Mouse (Mus musculus): Measurements from ENCODE around the gene Mettl18.
A peak's percentile ranks its signal among the peaks of the same experiment; 100 is the strongest.
"Not testable (repeated sequence)": the region's sequence is repeated elsewhere in the genome, so short reads cannot be mapped to it uniquely, and the experiment has no call there.

The Mettl18 gene

GRCm38 (mm10) chr1:163994721-163995608, at the start of gene Mettl18, which contains the start of gene BC055324:
Gene Mettl18, plus strand, starts transcription at chr1:163994889.
Gene BC055324, minus strand, starts transcription at chr1:163994796.
- ATAC-seq (ENCODE audit: insufficient number of reproducible peaks, low FRiP score, low TSS enrichment): peak; percentile 96

- no peak for ATAC-seq (ENCODE audit: insufficient number of reproducible peaks, low FRiP score, low TSS enrichment)
These were observed 41.3 kb upstream of the Mettl18 start for GRCm38 (mm10) chr1:163953396-163953795.

- ATAC-seq (ENCODE audit: insufficient number of reproducible peaks, low FRiP score, low TSS enrichment): no peak
These were observed 36.7 kb upstream of the Mettl18 start for GRCm38 (mm10) chr1:163958036-163958435.

- no peak for ATAC-seq (ENCODE audit: insufficient number of reproducible peaks, low FRiP score, low TSS enrichment)
These were observed 30.5 kb upstream of the Mettl18 start for GRCm38 (mm10) chr1:163964008-163964689.

DNA sequence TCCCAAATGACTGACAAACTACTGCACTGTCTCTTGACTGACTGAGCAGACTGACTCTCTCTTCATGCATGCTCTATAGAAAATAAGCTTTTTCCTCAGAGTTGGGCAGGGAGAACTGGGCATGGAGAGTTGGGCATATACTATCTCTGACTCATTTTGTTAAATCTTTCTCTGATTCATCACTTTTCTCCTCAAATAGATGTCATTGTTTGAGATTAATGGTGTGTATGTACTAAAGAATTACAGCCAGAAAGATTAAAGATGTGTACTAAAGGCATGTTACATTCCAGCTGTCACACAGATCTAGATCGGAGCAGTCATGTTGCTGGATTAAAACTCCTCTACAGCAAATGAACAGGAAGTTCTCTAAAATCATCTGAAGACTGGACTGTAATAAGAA, 20.2 kb upstream of the Mettl18 start:
- no peak for ATAC-seq (ENCODE audit: insufficient number of reproducible peaks, low FRiP score, low TSS enrichment)

- ATAC-seq (ENCODE audit: insufficient number of reproducible peaks, low FRiP score, low TSS enrichment): no peak
These were observed 19.6 kb upstream of the Mettl18 start for GRCm38 (mm10) chr1:163975088-163975487.

GRCm38 (mm10) chr1:163976515-163976914, 18.2 kb upstream of the Mettl18 start:
- no peak for ATAC-seq (ENCODE audit: insufficient number of reproducible peaks, low FRiP score, low TSS enrichment)

DNA sequence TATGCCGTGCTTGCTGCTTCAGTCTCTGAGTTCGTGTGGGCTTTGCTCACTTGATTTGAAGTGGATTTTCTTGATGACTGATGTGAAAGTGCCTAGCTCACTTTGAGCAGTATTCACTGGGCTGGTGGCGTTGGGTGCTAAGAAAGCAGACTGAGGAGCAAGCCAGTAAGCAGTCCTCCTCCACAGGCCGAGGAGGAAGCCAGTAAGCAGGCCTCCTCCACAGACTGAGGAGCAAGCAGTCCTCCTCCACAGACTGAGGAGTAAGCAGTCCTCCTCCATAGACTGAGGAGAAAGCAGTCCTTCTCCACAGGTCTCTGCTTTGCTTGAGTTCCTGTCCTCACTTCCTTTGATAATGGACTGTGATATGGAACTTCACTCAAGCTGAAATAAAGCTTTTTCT, 2.3 kb upstream of the Mettl18 start:
- ATAC-seq (ENCODE audit: insufficient number of reproducible peaks, low FRiP score, low TSS enrichment): no peak

- no peak; the same call in 1 of the 2 replicates for ATAC-seq (ENCODE audit: insufficient number of reproducible peaks, low FRiP score, low TSS enrichment)
These were observed 442 bp upstream of the Mettl18 start for GRCm38 (mm10) chr1:163994173-163994720.

GRCm38 (mm10) chr1:163995609-163995913, 872 bp downstream of the Mettl18 start:
- no peak for ATAC-seq (ENCODE audit: insufficient number of reproducible peaks, low FRiP score, low TSS enrichment)

GRCm38 (mm10) chr1:164001831-164002452, 7.3 kb downstream of the Mettl18 start:
- no peak for ATAC-seq (ENCODE audit: insufficient number of reproducible peaks, low FRiP score, low TSS enrichment)

DNA sequence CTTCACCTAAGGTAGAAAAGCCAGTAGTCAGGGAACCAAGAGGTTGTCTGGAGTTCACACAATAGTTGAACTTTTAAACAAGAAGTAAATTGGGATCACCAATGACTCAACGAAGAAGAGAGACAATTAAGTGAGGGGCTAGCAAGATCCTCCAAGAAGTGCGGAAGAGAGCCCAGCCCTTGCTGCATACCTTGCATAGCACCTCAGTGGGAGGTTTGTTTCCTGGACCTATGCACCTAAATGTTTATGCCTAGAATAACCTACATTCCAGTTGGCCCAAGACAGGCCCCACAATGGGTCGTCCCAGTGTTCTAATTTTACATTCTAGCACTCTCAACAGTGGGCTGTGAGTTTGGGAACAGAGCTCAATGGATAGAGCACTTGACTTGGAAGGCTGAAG, 9.6 kb downstream of the Mettl18 start:
- ATAC-seq (ENCODE audit: insufficient number of reproducible peaks, low FRiP score, low TSS enrichment): no peak

- ATAC-seq (ENCODE audit: insufficient number of reproducible peaks, low FRiP score, low TSS enrichment): no peak
These were observed 14.5 kb downstream of the Mettl18 start for GRCm38 (mm10) chr1:164009235-164009634.

DNA sequence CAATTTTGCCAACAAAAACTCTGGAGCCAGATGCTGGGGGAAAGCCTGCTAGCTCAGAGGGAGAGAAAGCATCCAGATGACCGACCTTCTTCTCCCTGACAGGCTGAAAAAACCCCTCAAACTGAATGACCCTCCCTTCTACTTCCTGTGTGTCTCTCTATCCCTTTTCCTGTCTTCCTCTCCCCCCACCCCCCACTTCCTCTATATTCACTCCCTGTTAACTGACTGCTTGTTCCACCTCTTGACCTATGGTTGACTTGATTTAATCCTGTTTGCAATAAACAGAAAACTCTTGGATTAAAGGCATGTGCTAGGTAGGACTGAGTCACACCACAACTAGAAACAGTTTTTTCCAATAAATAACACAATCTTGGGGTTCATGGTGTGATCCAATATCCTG, 19.9 kb downstream of the Mettl18 start:
- no peak for ATAC-seq (ENCODE audit: insufficient number of reproducible peaks, low FRiP score, low TSS enrichment)

DNA sequence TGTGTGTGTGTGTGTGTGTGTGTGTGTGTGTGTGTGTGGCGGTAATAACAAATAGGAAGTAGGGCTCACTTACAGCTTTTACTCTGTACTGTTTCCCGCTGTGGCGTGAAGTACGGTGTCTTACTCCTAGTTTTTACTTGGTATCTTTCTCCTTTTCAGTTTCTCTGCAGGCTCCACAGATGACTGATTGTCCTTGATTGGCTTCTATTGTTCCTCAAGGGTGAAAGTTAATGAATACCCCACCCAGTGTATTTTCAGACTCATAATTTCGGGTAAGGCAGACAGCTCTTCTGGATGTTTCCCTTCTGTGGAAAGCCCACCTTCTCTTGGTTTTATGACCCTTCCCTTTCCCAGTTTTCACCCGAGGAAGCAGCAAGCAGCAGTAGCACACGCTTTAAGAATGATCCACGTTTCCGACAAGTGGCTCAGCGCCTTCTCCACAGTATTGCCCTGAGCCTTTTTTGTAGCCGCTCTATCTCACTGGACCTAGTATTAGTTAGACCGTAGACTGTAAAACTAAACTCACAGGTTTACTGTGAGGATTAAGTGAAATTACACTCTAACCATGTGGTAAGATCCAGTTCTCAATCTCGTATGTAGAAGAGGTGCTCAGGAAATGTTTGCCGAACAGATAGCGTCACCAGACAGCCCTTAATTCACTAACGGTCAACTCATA, 23.7 kb downstream of the Mettl18 start:
- no peak for ATAC-seq (ENCODE audit: insufficient number of reproducible peaks, low FRiP score, low TSS enrichment)

DNA sequence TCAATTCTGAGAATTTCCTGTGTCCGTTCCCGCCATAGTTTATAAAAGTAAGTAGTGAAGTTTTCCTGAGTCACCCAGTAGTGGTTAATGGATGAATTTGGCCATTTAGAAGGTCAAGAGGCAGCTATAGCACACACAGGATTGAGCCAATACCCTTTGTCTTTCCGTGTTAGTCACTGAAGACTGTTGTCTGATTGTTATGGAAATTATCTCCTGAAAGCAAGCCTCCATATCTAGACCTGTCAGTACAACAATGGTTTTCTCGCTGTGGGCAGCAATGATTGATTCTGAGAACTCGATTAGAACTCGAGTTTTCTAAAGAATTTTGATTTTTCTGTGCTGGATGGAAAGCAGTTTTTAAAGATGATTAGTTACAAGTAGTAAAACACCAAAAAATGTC, 25.1 kb downstream of the Mettl18 start:
- no peak for ATAC-seq (ENCODE audit: insufficient number of reproducible peaks, low FRiP score, low TSS enrichment)

GRCm38 (mm10) chr1:164020746-164021145, 26.1 kb downstream of the Mettl18 start:
- ATAC-seq (ENCODE audit: insufficient number of reproducible peaks, low FRiP score, low TSS enrichment): not testable (repeated sequence)

DNA sequence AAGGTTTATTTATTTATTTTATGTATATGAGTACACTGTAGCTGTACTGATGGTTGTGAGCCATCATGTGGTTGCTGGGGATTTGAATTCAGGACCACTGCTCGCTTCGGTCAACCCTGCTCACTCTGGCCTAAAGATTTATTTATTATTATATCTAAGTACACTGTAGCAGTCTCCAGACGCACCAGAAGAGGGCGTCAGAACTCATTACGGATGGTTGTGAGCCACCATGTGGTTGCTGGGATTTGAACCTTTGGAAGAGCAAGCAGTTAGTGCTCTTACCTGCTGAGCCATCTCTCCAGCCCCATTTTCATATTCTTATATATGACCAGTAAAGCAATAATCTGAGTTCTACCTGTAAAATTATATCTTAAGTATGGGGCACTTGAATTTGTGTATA, 27.4 kb downstream of the Mettl18 start:
- ATAC-seq (ENCODE audit: insufficient number of reproducible peaks, low FRiP score, low TSS enrichment): not testable (repeated sequence)

DNA sequence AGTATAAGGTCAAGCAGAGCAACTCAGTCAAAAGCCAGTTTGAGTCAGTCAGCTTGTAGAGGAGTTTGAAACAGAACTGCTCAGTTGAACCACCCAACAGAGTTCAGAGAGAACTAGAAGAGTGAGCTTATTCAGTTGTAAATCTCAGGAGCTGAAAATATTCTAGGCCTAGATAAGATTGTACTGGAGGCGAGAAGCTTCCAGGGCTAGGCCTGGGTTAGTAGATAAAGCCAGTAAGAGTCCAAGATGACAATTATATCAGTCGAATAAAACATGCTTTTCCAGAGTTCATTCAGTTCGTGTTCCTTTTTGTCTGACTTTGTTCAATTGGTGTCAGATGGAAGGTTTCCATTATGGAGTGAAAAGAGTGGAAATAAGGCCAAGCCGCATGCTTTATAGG, 31.0 kb downstream of the Mettl18 start:
- ATAC-seq (ENCODE audit: insufficient number of reproducible peaks, low FRiP score, low TSS enrichment): no peak

DNA sequence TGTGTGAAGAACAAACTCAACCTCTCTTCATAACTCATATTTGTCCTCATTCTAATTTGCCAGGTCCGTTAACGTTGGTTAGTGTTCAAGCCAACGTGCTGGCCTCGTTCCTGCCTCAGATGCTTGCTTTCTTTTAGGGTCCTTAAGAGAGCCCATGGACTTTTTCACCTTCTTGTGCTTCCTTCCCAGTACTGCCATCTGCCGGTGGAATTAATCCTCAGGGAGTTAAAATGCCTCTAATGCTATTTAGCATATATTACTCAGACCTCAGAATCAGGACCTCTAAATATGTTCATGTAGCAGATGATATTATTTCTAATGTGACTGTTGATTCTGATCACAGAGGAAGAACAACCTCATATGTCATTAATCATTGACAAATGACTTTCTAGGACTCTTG, 32.7 kb downstream of the Mettl18 start:
- no peak for ATAC-seq (ENCODE audit: insufficient number of reproducible peaks, low FRiP score, low TSS enrichment)

All from cerebellum, adult (tissue).